Mouse (Mus musculus) liver (tissue): ENCODE results near the gene C1qc.

Experiments used
- DNase-seq: peaks from one replicate; pipeline ENCODE4 v3.0.0-alpha.2; 2020; ENCODE audit warnings: mixed read lengths

C1qc gene

DNA sequence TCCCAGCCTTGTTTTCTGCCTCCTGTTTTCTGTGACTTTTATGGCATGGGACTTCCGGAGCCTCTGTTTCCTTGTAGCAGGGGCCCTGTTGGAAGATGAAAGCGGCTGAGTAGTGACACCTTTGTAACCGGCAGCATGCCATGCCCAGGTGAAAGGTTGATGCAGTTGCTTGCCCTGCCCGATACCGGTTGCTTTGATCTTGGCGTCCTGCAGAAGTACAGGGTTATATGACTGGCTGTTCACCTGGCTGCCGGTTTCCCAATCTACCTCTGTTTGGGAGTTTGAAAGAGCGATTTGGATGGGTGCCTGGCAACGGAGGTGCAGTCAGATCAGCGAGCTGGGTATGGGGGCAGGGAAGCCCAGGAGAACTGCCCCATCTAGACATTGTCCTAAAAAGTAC, 50.1 kb downstream of the C1qc start:
- no peak for DNase-seq

DNA sequence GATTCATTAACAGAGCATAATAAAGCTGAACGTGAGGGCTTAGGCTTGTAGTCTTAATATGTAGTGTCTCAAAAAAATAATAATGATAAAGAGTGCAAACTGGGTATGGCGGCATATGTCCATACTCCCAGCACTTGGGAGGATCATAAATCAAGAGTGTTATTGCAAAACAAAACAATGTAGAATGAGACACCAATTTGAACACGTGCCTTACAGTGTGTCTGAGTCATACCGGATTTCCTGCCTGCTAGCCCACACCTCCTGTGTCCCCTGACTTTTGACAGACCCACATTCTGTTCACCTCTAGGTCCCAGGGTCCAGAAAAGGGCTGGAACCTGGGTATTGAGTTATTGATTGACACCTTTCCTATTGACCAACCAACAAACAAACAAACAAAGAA, 50.8 kb downstream of the C1qc start:
- no peak for DNase-seq

DNA sequence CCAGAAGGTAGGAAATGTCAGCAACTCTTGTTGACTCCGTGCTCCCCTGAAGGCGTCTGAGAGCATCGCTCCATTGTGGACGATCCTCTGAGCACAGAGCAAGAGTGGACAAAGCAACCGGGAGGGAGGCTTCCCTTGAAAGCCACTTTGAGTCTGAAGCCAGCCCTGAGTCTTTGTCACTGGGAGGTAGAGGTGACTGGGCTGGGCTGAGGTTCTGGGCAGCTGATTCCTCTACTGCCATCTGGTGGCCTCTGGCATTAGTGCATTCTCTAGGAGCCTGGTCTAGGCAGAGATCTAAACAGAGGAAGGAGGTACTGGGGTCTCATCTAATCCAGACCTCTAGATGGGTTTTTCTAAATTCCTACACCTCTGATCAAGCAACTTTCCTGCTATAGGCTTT, 51.8 kb downstream of the C1qc start:
- peak; percentile 72 for DNase-seq
